Mouse (Mus musculus): ENCODE data around the gene Fam169b. TPM values are rescaled to one million over a fixed set of nuclear protein-coding genes. Genes with fewer than 3 reads are reported as not detected.

Fam169b gene
- polyA plus RNA-seq, 1 experiment from 2014 or later = 1.1 TPM

DNA sequence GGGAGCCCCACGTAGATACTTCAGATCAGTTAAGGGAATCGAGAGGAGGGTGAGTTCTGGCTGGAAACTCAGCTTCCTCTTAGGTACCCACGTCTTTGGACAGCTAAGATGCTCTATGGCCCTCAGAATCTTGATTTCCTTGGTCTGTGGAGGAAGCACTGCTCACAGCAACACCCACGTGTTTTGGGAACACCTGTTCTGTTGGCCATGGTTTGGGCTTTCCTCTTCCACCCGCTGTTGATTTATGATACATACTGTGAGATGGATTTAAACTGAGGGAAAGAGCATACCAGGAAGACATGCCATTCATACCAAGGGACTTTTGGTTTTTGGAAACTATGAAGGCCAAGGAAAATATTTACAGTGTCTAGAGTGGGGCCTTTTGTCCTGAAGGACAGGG is 38.8 kb downstream of the Fam169b start:
- Histone ChIP-seq H3K9ac (no peak overlapping the region), H3K4me3 (replicated peaks) (no peak overlapping the region), H3K4me1 (peaks cover 29% of the 10 kb centered on the region), H3K4me2 (no peak overlapping the region), H3K9me3 (replicated peaks) (no peaks in the 10 kb centered on the region), H3K36me3 (no peaks in the 10 kb centered on the region), H3K27ac (no peak overlapping the region), H3K27me3 (no peaks in the 10 kb centered on the region)
- no peak for ATAC-seq (replicated peaks; ENCODE audit: low FRiP score)
- 71% methylated on average over 5 of the region's 5 CpGs for WGBS

DNA sequence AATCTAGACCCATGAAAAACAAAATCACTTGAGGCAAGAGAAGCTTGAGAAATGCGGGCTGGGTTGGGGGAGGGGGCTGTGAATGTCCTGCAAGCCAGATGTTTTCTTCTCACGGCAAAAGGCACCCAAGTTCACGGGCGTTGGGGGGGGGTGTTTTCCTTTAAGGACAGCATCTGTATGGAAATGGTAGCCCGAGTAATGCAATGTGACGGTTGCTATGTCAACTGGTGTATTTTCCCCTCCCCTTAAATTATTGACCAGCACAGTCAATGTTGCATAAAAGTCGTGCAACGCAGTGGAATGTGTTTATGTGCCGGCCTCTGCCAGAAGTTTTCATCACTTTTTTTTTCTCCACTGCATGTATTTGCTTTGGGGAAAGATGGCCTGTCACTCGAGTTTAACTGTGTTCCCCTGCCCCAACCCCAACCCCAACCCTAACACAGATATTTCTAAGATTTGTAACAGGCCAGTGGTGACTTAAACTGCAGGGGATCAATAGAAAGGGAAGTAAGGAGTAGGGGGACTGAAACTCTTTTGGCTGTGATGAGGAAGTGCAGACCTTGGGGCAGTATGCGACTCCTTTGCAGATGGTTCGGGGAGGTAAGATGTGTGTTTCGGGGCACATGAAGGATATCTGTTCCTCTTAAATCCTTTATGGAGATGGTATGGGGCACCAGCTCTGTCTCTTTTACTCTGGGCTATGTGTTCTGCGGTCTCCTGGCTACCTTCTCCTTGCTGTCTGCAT is 39.6 kb downstream of the Fam169b start:
- H3K36me3 ChIP-seq = no peaks in the 10 kb centered on the region
- WGBS = 56% methylated on average over 14 of the region's 14 CpGs
- H3K4me2 ChIP-seq = no peak overlapping the region
- no peaks in the 10 kb centered on the region for H3K27me3 ChIP-seq
- H3K4me3 ChIP-seq (replicated peaks) = no peak overlapping the region
- no peak overlapping the region for H3K9ac ChIP-seq
- H3K27ac ChIP-seq = no peak overlapping the region
- no peaks in the 10 kb centered on the region for H3K9me3 ChIP-seq (replicated peaks)
- ATAC-seq (replicated peaks; ENCODE audit: low FRiP score) = no peak
- H3K4me1 ChIP-seq = peaks cover 29% of the 10 kb centered on the region

DNA sequence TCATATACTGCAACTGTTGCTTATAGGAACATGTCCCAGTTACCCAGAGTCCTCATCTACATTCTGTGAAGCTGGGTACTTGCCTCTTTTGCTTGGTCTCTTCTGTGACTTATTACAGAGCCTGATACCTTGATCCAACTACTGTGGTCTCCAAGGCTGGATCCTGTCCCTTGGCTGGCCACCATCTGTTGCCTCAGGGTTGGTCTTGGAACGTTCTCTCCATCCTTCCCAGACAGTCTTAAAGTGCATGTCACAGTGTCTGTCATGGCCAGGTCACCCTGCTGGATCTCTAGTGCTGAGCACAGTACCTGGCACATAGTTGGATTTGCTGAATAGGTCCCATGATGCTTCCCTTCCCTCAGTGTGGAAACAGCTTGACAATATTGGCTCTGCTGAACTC is 40.6 kb downstream of the Fam169b start:
- no peak overlapping the region for H3K4me3 ChIP-seq (replicated peaks)

DNA sequence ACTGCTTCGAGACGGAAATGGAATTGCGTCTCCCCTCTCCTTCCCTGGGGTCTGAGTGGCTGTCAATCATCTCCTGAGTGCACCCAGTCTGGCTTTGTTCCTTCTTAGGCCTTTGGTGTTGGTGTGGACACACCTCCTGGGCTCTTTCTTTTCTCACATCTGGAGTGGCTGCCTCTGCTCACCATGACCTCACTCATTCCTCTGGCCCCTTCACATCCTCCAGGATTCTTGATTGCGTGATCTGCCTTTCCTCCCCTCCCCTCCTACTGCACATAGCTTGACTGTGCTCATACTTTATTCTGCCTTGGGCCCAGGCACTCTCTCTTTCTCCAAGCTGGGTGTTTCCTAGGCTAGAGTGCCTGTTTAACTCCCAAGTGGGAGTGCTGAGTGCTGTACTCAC is 41.4 kb downstream of the Fam169b start:
- Histone ChIP-seq H3K4me2 (no peak overlapping the region), H3K27me3 (no peaks in the 10 kb centered on the region), H3K4me1 (peaks cover 32% of the 10 kb centered on the region), H3K27ac (no peak overlapping the region), H3K36me3 (no peaks in the 10 kb centered on the region), H3K4me3 (replicated peaks) (no peak overlapping the region), H3K9me3 (replicated peaks) (no peaks in the 10 kb centered on the region), H3K9ac (no peak overlapping the region)
- 77% methylated on average over 4 of the region's 4 CpGs for WGBS
- no peak for ATAC-seq (replicated peaks; ENCODE audit: low FRiP score)

More for the DNA sequence above, 40.6 kb downstream of the Fam169b start:
- H3K4me2 ChIP-seq = no peak overlapping the region
- H3K36me3 ChIP-seq = no peaks in the 10 kb centered on the region
- H3K4me1 ChIP-seq = peaks cover 29% of the 10 kb centered on the region
- no peak overlapping the region for H3K27ac ChIP-seq
- ATAC-seq (replicated peaks; ENCODE audit: low FRiP score) = no peak
- no peaks in the 10 kb centered on the region for H3K9me3 ChIP-seq (replicated peaks)
- H3K27me3 ChIP-seq = no peaks in the 10 kb centered on the region
- WGBS = 79% methylated on average over 1 of the region's 1 CpGs
- no peak overlapping the region for H3K9ac ChIP-seq

DNA sequence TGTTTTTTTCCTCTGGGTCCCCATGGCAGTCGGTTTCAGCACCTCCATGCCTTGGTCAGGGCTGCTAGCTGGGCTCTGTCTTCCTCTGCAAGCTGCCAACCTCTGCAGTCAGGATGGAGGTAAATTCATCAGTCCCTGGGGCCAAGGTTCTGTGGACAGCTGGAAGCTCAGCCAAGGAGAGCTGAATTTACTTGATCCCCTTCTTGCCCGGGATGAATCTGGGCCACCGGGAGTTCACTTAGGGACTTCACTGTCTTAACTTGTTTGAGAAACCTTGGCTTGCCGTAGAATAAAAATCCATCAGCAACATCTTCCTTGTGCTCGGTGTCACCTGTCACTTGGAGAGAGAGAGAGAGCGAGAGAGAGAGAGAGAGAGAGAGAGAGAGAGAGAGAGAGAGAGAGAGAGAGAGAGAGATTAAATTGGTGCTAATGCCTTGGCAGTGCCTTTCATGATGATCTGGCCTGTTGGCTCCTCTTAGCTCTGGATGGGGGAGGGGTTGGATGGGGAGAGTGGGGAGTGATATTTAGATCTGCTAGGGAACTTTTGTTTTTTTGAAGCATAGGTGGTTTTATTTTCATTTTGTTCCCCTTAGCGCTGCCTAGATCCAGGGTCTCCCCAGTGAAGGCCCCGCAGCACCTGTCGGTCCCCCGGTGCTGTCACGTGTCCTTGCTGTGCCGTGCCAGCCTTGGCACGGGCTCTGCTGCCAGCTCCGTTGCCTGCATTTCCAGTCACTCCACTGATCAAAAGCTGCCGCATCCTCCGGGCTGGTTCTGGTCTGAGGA is 44.6 kb downstream of the Fam169b start:
- H3K4me3 ChIP-seq (replicated peaks) = no peak overlapping the region
- no peaks in the 10 kb centered on the region for H3K36me3 ChIP-seq
- no peak overlapping the region for H3K4me2 ChIP-seq
- no peak overlapping the region for H3K27ac ChIP-seq
- H3K9me3 ChIP-seq (replicated peaks) = no peaks in the 10 kb centered on the region
- WGBS = 75% methylated on average over 16 of the region's 16 CpGs
- H3K4me1 ChIP-seq = peaks cover 8% of the 10 kb centered on the region
- ATAC-seq (replicated peaks; ENCODE audit: low FRiP score) = no peak
- H3K27me3 ChIP-seq = no peaks in the 10 kb centered on the region
- H3K9ac ChIP-seq = no peak overlapping the region

DNA sequence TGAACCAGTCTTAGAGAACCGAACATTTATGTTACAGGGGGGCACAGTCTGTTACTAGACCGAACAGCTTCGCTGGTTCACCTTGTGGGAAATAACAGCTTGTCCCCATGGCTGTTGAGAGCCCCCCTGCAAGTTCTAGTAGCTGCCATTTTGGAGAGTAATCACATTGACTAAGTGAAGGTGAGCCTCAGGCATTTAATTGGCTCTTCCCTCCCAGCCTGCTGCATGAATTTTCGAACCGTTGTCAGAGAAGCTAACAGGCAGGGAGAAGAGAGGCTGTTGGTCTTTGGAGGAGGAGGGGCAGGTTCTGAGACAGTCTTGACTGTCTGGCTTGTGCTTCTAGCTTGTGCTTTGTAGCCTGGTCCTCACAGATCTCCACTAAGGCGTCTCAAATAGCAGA is 45.3 kb downstream of the Fam169b start:
- Histone ChIP-seq H3K4me3 (replicated peaks) (no peak overlapping the region), H3K9me3 (replicated peaks) (no peaks in the 10 kb centered on the region), H3K36me3 (no peaks in the 10 kb centered on the region), H3K27ac (no peak overlapping the region), H3K4me1 (peaks cover 4% of the 10 kb centered on the region; the same call in 1 of the 2 replicates), H3K9ac (no peak overlapping the region), H3K27me3 (no peaks in the 10 kb centered on the region), H3K4me2 (no peak overlapping the region)
- WGBS = 60% methylated on average over 6 of the region's 6 CpGs
- ATAC-seq (replicated peaks; ENCODE audit: low FRiP score) = no peak

DNA sequence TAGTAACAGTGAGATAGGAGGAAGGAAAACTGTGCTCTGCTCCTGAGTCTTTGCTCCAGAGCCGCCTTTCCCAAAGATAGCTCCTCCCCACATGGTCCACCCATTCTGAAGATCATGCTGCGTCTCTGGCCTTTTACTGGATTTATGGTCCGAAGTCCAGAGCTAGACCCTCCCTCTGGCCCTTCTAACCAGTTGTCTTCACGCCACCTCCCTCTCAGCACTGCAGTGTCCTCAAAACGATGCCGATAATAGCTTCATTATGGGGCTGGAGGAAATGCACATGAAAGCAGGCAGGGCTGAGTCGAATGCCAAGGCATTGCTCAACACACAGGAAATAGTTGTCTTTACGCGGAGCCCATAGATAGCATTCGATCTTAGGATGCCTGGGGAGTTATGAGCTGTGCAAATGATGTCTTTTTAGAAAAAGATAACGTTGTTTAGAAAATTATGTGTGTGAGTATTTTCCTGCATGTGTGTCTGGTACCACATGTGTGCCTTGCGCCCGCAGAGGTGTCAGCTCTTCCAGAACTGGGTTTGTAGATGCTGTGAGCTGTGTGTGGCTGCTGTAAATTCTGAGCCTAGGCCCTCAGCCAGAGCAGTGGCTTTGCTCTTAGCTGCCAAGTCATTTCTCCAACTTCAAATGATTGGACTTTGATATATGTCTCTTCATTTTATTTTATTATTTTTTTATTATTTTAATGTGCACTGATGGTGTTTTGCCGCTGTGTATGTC is 46.6 kb downstream of the Fam169b start:
- WGBS = 57% methylated on average over 14 of the region's 14 CpGs
- Histone ChIP-seq H3K4me1 (peaks cover 4% of the 10 kb centered on the region; the same call in 1 of the 2 replicates), H3K36me3 (no peaks in the 10 kb centered on the region), H3K9me3 (replicated peaks) (no peaks in the 10 kb centered on the region), H3K4me2 (no peak overlapping the region), H3K9ac (no peak overlapping the region), H3K27me3 (no peaks in the 10 kb centered on the region), H3K4me3 (replicated peaks) (no peak overlapping the region), H3K27ac (no peak overlapping the region)
- ATAC-seq (replicated peaks; ENCODE audit: low FRiP score) = no peak

DNA sequence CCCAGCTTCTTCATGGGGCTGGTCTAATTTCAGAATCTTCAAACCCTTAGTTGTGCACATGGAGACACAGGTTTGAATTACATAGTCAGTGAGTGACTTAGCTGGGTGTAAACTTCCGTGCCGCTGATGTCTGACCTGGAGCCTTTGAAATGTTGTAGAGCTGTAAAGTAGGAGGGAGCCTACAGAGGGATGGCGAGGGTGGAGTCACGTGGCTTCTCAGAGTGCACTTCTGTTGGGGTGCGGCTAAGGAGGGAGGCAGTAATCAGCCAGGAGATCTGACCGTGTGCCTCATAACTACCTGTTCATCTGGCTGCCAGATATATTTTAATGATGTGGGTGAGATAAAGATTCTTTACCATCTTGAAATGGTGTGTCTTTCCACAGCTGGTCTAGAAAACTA is 49.4 kb downstream of the Fam169b start:
- WGBS = 41% methylated on average over 6 of the region's 6 CpGs
- H3K4me1 ChIP-seq = peaks cover 4% of the 10 kb centered on the region; the same call in 1 of the 2 replicates
- H3K4me2 ChIP-seq = no peak overlapping the region
- H3K27ac ChIP-seq = no peak overlapping the region
- no peak overlapping the region for H3K4me3 ChIP-seq (replicated peaks)
- H3K36me3 ChIP-seq = no peaks in the 10 kb centered on the region
- H3K9ac ChIP-seq = no peak overlapping the region
- H3K9me3 ChIP-seq (replicated peaks) = no peaks in the 10 kb centered on the region
- no peaks in the 10 kb centered on the region for H3K27me3 ChIP-seq
- ATAC-seq (replicated peaks; ENCODE audit: low FRiP score) = no peak

DNA sequence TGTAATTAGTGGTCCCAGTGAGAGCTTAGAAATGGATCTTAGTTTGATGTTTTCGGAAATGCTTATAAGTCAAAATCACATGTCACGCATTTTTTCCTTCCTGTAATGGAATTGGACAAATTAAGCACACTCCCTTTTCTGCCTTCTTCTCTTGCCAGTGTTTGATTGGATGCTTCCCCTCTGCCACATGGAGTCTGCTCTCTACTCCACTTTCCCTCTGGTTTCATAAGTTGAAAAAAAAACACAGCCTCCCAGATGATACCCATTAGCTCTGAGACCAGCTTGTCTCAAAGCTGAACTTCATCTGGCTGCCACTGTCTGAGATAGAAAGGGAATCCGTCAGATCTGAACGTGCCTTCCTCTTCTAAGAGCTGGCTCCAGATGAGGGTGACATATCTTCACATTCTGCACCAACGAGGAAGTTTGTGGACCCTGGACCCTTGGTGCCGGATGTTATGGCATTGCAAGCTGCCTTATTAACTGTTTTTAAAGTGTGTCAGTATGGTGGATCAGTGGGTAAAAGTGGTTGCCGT is 52.6 kb downstream of the Fam169b start:
- Histone ChIP-seq H3K27ac (no peak overlapping the region), H3K27me3 (no peaks in the 10 kb centered on the region), H3K4me3 (replicated peaks) (no peak overlapping the region), H3K4me1 (no peaks in the 10 kb centered on the region), H3K9me3 (replicated peaks) (no peaks in the 10 kb centered on the region), H3K9ac (no peak overlapping the region), H3K36me3 (no peaks in the 10 kb centered on the region), H3K4me2 (no peak overlapping the region)
- 76% methylated on average over 7 of the region's 7 CpGs for WGBS
- ATAC-seq (replicated peaks; ENCODE audit: low FRiP score) = no peak

DNA sequence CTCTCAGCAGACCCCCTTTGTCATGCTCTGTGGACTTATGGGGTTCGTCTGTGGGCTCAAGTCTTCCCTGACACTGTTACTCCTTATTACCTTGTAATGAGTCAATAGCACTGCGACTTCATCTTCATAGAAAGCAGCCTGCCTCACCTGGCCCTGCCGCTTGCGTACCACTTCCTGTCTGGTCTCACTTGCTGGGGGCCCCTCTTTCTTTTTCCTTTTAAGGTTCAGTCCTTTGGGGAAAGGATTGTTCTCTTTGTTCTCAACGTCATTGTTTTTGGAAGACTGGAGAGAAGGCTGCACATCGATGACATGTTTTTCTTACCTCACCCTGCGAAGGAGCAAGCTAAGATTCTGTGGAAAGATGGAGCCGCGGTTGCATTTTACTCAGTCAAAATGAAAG is 55.4 kb downstream of the Fam169b start:
- H3K4me1 ChIP-seq = no peaks in the 10 kb centered on the region
- no peaks in the 10 kb centered on the region for H3K9me3 ChIP-seq (replicated peaks)
- no peak overlapping the region for H3K27ac ChIP-seq
- no peak overlapping the region for H3K4me3 ChIP-seq (replicated peaks)
- H3K36me3 ChIP-seq = no peaks in the 10 kb centered on the region
- ATAC-seq (replicated peaks; ENCODE audit: low FRiP score) = no peak
- WGBS = 82% methylated on average over 9 of the region's 9 CpGs
- no peak overlapping the region for H3K9ac ChIP-seq
- no peak overlapping the region for H3K4me2 ChIP-seq
- H3K27me3 ChIP-seq = no peaks in the 10 kb centered on the region

DNA sequence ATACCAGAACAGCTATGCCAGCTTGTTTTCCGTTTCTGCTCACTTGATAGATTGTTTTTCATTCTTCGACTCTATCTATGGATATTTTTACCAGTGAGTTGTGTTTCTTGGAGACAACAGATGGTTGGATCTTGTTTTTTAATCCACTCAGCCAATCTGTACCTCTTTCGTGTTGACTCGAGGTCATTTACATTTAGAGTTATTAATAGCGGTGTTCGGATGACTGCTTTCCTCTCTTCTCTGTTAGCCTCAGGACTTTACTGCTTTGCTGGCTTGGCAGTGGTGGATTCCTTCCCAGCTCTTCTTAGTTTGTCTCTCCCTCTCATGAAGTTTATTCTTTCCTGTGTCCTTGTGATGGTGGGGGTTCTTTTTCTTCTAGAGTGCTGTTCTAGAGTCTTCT is 59.2 kb downstream of the Fam169b start:
- Histone ChIP-seq H3K9ac (no peak overlapping the region), H3K4me2 (no peak overlapping the region), H3K27ac (no peak overlapping the region), H3K4me3 (replicated peaks) (no peak overlapping the region), H3K9me3 (replicated peaks) (0 out of 2 replicates have a peak, but pooled peaks cover 4% of the 10 kb centered on the region), H3K36me3 (no peaks in the 10 kb centered on the region), H3K4me1 (0 out of 2 replicates have a peak, but pooled peaks cover 3% of the 10 kb centered on the region), H3K27me3 (no peaks in the 10 kb centered on the region)
- 84% methylated on average over 6 of the region's 6 CpGs for WGBS
- ATAC-seq (replicated peaks; ENCODE audit: low FRiP score) = no peak

Measured in kidney, embryonic 15.5 days (tissue).